Mouse (Mus musculus) embryo, embryonic 10.5 days (tissue): ENCODE measurements around the gene Faf2.
"Not testable (repeated sequence)": the region's sequence is repeated elsewhere in the genome, so short reads cannot be mapped to it uniquely, and the experiment has no call there.

Experiments
- DNase-seq: peaks from one replicate; pipeline ENCODE4 v3.0.0-alpha.2; 2015; ENCODE audit warnings: low spot score

The Faf2 gene

DNA sequence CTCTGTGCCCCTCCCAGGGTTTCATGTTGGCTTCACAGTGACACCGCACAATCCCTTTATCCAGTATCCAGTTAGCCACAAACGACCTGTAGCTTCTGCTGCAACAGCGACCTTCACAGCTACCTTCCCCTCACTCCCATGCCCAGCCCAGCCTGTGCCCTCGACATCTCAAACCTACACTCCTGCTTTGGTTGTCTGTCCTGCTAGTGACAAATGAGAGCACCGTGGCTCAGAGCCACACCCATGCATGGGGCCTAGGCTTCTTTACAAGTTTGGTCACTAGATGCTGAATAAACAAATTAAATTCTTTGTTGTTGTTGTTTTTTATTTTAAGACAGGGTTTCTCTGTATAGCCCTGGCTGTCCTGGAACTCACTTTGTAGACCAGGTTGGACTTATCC lies 14.4 kb upstream of the Faf2 start:
- DNase-seq, result no peak

GRCm38 (mm10) chr13:54608002-54608401 lies 13.6 kb upstream of the Faf2 start:
- no peak for DNase-seq

DNA sequence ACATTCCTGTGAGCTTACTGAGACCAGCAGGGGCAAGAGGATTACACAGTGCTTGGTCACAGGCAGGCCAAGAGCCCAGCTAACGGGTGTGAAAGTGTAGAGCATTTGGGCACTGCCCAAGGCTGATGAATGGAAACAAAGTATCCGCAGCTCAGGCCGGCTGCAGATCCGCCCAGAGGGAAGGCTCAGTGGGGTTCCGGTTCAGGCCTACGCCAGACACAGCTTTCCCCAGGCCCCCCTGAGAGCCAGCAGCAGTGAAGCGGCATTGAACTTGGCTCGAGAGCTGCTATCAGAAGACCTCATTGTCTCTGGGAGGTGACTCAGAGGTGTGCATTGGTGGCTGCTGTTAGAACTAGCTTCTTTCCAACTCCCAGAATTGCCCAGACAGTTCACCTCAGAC lies 12.9 kb upstream of the Faf2 start:
- no peak for DNase-seq

GRCm38 (mm10) chr13:54609301-54609700 lies 12.3 kb upstream of the Faf2 start:
- no peak for DNase-seq

GRCm38 (mm10) chr13:54610613-54610971 lies 11.0 kb upstream of the Faf2 start:
- DNase-seq, result no peak

- DNase-seq, result peak; percentile 82
These were observed 10.4 kb upstream of the Faf2 start, which contains the start of gene Cltb for GRCm38 (mm10) chr13:54610972-54611754. Gene Cltb, minus strand, starts transcription at chr13:54611344.

- not testable (repeated sequence) for DNase-seq
These were observed 8.4 kb upstream of the Faf2 start for GRCm38 (mm10) chr13:54613141-54613540.

GRCm38 (mm10) chr13:54616307-54616706 lies 5.3 kb upstream of the Faf2 start:
- DNase-seq, result no peak

DNA sequence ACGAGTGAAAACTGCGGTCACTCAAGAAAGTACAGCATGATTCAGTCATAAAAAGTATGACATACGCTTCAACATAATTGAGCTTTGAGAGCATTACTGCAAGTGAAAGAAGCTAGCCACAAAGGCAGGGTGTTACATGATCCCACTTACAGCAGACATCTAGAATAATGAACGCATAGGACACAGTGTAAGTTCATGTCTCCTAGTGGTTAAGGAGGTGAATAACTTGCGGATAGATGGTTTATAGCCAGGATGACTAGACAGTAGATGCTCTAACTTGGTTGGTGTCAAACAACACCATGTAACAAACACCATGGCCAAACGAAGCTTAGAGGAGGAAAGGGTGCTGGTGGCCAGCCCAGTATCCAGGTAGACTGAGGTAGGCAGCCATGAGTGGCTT lies 4.6 kb upstream of the Faf2 start:
- no peak for DNase-seq

GRCm38 (mm10) chr13:54621960-54622521 lies 457 bp downstream of the Faf2 start:
- peak; percentile 40 for DNase-seq

- no peak for DNase-seq
These were observed 7.5 kb downstream of the Faf2 start for GRCm38 (mm10) chr13:54629128-54629527.

DNA sequence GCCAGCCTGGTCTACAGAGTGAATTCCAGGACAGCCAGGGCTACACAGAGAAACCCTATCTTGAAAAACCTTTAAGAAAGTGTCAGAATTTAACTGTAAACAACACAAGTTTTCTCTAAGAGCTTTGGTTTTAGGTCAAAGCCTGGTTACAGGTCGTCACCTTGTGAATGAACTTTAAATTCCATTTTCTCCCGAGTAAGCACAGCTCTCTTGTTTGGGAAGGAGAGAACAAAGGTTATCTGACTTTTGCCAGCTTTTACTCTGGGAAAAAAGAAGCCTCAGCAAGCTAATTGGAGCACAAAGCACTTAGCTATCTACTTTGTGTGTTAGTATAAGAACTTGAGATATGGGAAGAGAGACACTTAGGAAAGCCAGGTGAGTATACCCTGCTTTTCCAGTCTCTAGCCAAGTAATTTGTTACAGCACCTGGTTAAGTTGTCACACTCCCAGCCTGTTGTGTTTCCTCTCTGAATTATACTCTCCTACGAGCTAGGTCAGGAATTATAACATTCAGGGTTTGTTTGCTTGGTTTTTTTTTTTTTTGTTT lies 11.2 kb downstream of the Faf2 start:
- DNase-seq, result no peak

- no peak for DNase-seq
These were observed 13.4 kb downstream of the Faf2 start for GRCm38 (mm10) chr13:54635011-54635410.

- DNase-seq, result no peak
These were observed 28.9 kb downstream of the Faf2 start for GRCm38 (mm10) chr13:54650461-54650860.

DNA sequence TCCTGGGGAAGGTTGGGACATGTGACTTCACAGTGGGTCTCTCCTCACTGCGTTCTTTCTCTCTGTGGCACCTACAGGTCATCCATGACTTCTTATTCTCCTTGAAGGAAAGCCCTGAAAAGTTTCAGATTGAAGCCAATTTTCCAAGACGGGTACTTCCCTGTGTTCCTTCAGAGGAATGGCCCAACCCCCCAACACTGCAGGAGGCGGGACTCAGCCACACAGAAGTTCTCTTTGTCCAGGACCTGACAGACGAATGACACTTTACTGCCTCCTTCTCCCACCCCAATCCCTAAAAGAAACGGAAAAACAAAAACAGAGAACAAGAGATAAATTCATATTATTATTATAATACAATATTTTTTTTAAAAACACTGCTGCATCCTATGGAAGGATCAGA lies 39.3 kb downstream of the Faf2 start:
- DNase-seq, result no peak

DNA sequence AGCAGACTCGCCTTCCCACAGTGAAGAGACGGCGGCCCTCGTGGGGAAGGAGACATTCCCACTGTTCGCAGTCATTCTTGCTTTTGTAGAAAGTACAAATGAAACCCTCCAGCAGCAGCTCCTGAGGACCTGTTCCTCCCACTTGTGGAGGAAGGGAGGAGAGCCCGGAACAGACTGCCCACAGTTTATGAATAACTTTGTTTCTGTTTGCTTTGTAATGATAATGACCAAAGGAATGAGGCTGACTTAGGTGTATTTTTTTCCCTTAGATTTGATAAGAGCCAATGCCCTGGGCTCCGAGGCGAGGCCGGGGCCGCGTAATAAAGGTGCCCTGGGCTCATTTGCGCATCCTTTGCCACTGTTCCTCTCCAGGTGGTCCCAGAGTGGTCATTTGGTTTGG lies 39.8 kb downstream of the Faf2 start:
- DNase-seq, result no peak

DNA sequence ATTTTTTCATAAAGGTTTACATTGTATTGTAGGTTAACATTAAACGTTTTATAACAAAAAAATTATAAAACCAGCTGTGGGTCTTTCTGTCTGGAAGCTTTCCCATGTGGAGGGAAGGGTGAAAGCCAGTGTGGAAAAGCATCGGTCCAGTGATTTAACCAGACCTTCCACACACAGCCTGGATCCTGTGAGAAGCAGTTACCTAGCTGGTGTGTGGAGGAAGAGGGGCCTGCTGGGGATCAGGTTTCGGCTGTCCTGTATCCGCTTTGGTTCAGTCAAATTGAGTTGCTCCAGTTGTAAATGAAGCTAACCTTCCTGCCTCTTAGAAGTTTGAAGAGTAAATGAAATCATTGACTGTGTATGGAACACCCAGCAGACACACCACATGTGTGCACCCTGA lies 42.4 kb downstream of the Faf2 start:
- DNase-seq, result no peak

- DNase-seq, result no peak
These were observed 42.9 kb downstream of the Faf2 start for GRCm38 (mm10) chr13:54664509-54664908.

DNA sequence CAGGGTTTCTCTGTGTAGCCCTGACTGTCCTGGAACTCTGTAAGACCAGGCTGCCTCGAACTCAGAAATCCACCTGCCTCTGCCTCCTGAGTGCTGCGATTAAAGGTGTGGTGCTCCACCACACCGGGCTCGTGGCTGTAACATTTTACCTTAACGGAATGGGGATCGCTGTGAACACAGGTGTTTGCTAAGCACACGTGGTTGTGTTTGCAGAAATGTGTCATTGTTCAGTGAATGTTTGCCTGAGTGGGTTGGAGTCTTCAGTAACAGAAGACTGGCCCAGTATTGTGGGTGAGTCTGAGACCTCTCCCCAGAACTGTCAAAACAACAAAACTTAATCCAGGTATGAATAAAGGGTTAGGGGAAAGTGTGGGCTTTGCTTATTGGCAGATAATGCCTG lies 43.5 kb downstream of the Faf2 start:
- no peak for DNase-seq

GRCm38 (mm10) chr13:54670491-54670890 lies 48.9 kb downstream of the Faf2 start:
- no peak for DNase-seq

- peak; percentile 28 for DNase-seq
These were observed 54.5 kb downstream of the Faf2 start for GRCm38 (mm10) chr13:54675895-54676590.

DNA sequence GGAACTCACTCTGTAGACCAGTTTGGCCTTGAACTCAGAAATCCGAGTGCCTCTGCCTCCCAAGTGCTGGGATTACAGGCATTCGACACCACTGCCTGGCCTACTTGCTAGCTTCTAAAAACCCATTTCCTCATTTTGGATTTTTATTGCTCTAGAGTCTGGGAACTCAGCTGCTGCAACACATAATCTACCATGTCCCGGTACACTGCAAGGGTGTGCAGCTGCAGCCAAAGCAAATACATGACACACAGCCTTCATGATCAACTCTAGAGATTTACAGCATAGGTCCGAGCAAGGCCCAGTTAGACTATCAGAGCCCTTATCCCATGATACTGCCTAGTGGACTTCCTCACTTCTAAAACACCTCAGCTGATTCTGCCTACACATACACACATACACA lies 56.7 kb downstream of the Faf2 start:
- no peak for DNase-seq
